Mouse (Mus musculus) stomach, postnatal 0 days (tissue): ENCODE measurements around the gene Gm15155. TPM values are rescaled to one million over a fixed set of nuclear protein-coding genes. Genes with fewer than 3 reads are reported as not detected.
"Not testable (repeated sequence)": the region's sequence is repeated elsewhere in the genome, so short reads cannot be mapped to it uniquely, and the experiment has no call there.

Experiments
- ATAC-seq: fragments of 200-750 bp; cut with Nextera tagmentation; 2 replicates; pipeline ENCODE4 v1.8.0; 2017; ENCODE audit not compliant: low FRiP score, low TSS enrichment
- DNase-seq: peaks from one replicate; pipeline ENCODE4 v3.0.0-alpha.2; 2016; ENCODE audit warnings: low spot score
- H3K27ac ChIP-seq: fragments of 300-500 bp; sonication (generic); replicated peaks from 2 replicates; pipeline ENCODE4 v1.5.1; 2014; ENCODE audit warnings: mild to moderate bottlenecking, control low read depth
- H3K27me3 ChIP-seq: fragments of 300-500 bp; sonication (generic); 2 replicates; pipeline ENCODE4 v1.6.1; 2014; ENCODE audit warnings: low read length; ENCODE audit not compliant: control insufficient read depth, insufficient read depth
- H3K36me3 ChIP-seq: fragments of 300-500 bp; sonication (generic); 2 replicates; pipeline ENCODE4 v1.6.1; 2014; ENCODE audit warnings: low read length, mixed read lengths; ENCODE audit not compliant: control insufficient read depth, insufficient read depth
- H3K4me1 ChIP-seq: fragments of 300-500 bp; sonication (generic); replicated peaks from 2 replicates; pipeline ENCODE4 v1.6.1; 2014; ENCODE audit warnings: antibody characterized with exemption; ENCODE audit not compliant: control insufficient read depth, insufficient read depth
- H3K4me2 ChIP-seq: fragments of 300-500 bp; sonication (generic); replicated peaks from 2 replicates; pipeline ENCODE4 v1.6.1; 2014; ENCODE audit warnings: low read depth, mild to moderate bottlenecking, control low read depth, moderate library complexity
- H3K4me3 ChIP-seq: fragments of 300-500 bp; sonication (generic); 2 replicates; pipeline ENCODE4 v1.5.1; 2014; ENCODE audit warnings: low read depth, low read length, control low read depth
- H3K9ac ChIP-seq: fragments of 300-500 bp; sonication (generic); 2 replicates; pipeline ENCODE4 v1.6.1; 2014; ENCODE audit warnings: mild to moderate bottlenecking, low read length, control low read depth, mixed read lengths
- H3K9me3 ChIP-seq: fragments of 300-500 bp; sonication (generic); 2 replicates; pipeline ENCODE4 v1.6.1; 2016; ENCODE audit warnings: low read length; ENCODE audit not compliant: control insufficient read depth
- CTCF ChIP-seq: IDR thresholded peaks from 2 replicates; pipeline ENCODE4 v1.5.1; 2016; ENCODE audit warnings: antibody characterized with exemption, low read depth, mild to moderate bottlenecking, moderate library complexity
- EP300 ChIP-seq: optimal IDR thresholded peaks from 2 replicates; pipeline ENCODE3; 2016; ENCODE audit warnings: antibody characterized with exemption
- WGBS: fragments of 180-500 bp; shearing (Covaris S2); extraction: QIAGEN DNeasy Blood & Tissue Kit; methylation state at CpG from one replicate; pipeline ENCODE4 v1.1.7; 2014; 5-methylcytosine and 5-hydroxymethylcytosine counted together
- polyA plus RNA-seq: library from polyadenylated mRNA; unstranded; fragments of >200 nt; fragmentation: Nextera tagmentation; extraction: Ambion mirVana; gene quantifications from 2 replicates; pipeline ENCODE4 v1.2.1, GENCODE M21; 2015

Gm15155 gene
- polyA plus RNA-seq, 1 experiment from 2014 or later: not detected

- no peaks in the 10 kb centered on the region for H3K9me3 ChIP-seq
- no peak overlapping the region for H3K4me3 ChIP-seq
- H3K36me3 ChIP-seq: no peaks in the 10 kb centered on the region
- no peaks in the 10 kb centered on the region for H3K4me1 ChIP-seq
- ATAC-seq: no peak
- no peak overlapping the region for H3K9ac ChIP-seq
- H3K27ac ChIP-seq: no peak overlapping the region
- DNase-seq: no peak
- no peak overlapping the region for H3K4me2 ChIP-seq
- TF ChIP-seq CTCF: no peak
- no peak for TF ChIP-seq EP300
- H3K27me3 ChIP-seq: no peaks in the 10 kb centered on the region
- WGBS: 53% methylated on average over 2 of the region's 2 CpGs
These were observed 531.2 kb downstream of the Gm15155 start for GRCm38 (mm10) chrX:156155776-156156175.

- ATAC-seq (no peak), DNase-seq (no peak)
- no peak overlapping the region for H3K4me2 ChIP-seq
- no peak for TF ChIP-seq EP300
- TF ChIP-seq CTCF: no peak
- H3K4me3 ChIP-seq: no peak overlapping the region
- H3K9ac ChIP-seq: no peak overlapping the region
- no peaks in the 10 kb centered on the region for H3K9me3 ChIP-seq
- no peaks in the 10 kb centered on the region for H3K4me1 ChIP-seq
- H3K27ac ChIP-seq: no peak overlapping the region
- no peaks in the 10 kb centered on the region for H3K27me3 ChIP-seq
- no peaks in the 10 kb centered on the region for H3K36me3 ChIP-seq
These were observed 547.0 kb downstream of the Gm15155 start for GRCm38 (mm10) chrX:156171587-156171986.

GRCm38 (mm10) chrX:156303806-156304205 is 679.3 kb downstream of the Gm15155 start:
- not testable (repeated sequence) for H3K9me3 ChIP-seq, H3K27me3 ChIP-seq, ATAC-seq, H3K4me2 ChIP-seq, H3K27ac ChIP-seq, H3K36me3 ChIP-seq, H3K4me3 ChIP-seq, DNase-seq, H3K4me1 ChIP-seq, H3K9ac ChIP-seq

Other genes with a start within 250 kb of the Gm15155 start
- gene Ptchd1, start 927 bp upstream of the Gm15155 start, polyA plus RNA-seq: 1.8 and 2.0 TPM in 2 replicates